Mouse (Mus musculus): ENCODE results near the gene Lrig1. TPM values are rescaled to one million over a fixed set of nuclear protein-coding genes. Genes with fewer than 3 reads are reported as not detected.

Gene Lrig1
- polyA plus RNA-seq, 1 experiment, result 12.1 TPM

- TF ChIP-seq CTCF (conservative IDR thresholded peaks at IDR 0.05; ENCODE audit: insufficient read depth, insufficient read length, low read depth, low read length) (no peak), POLR2A (IDR thresholded peaks at IDR 0.05; ENCODE audit: low read depth, low read length) (no peak)
- H3K4me3 ChIP-seq (ENCODE audit: insufficient read depth, low read depth, low read length), result 0 out of 2 replicates have a peak overlapping the region, but pooled peaks have one; percentile 2
- H3K27me3 ChIP-seq (replicated peaks; ENCODE audit: control insufficient read depth, insufficient read depth, low read length), result no peaks in the 10 kb centered on the region
- H3K27ac ChIP-seq (ENCODE audit: insufficient read depth, low read depth, low read length), result no peak overlapping the region
- H3K4me1 ChIP-seq (ENCODE audit: control insufficient read depth, insufficient read depth, low read length), result peaks cover 21% of the 10 kb centered on the region; the same call in 1 of the 2 replicates
- WGBS, result 27% methylated on average over 6 of the region's 6 CpGs
- no peak for DNase-seq
- no peaks in the 10 kb centered on the region for H3K36me3 ChIP-seq (ENCODE audit: control insufficient read depth, insufficient read depth, low read length)
Observed at GRCm38 (mm10) chr6:94658136-94658480, 41.9 kb downstream of the Lrig1 start.

- Histone ChIP-seq H3K4me3 (ENCODE audit: insufficient read depth, low read depth, low read length) (0 out of 2 replicates have a peak overlapping the region, but pooled peaks have one; percentile 2), H3K27me3 (replicated peaks; ENCODE audit: control insufficient read depth, insufficient read depth, low read length) (no peaks in the 10 kb centered on the region), H3K27ac (ENCODE audit: insufficient read depth, low read depth, low read length) (no peak overlapping the region), H3K36me3 (ENCODE audit: control insufficient read depth, insufficient read depth, low read length) (no peaks in the 10 kb centered on the region), H3K4me1 (ENCODE audit: control insufficient read depth, insufficient read depth, low read length) (peaks cover 22% of the 10 kb centered on the region; the same call in 1 of the 2 replicates)
- no peak for DNase-seq
- TF ChIP-seq CTCF (conservative IDR thresholded peaks at IDR 0.05; ENCODE audit: insufficient read depth, insufficient read length, low read depth, low read length) (no peak), POLR2A (IDR thresholded peaks at IDR 0.05; ENCODE audit: low read depth, low read length) (no peak)
- WGBS, result 60% methylated on average over 12 of the region's 12 CpGs
Observed at GRCm38 (mm10) chr6:94657204-94658135, 42.5 kb downstream of the Lrig1 start.

DNA sequence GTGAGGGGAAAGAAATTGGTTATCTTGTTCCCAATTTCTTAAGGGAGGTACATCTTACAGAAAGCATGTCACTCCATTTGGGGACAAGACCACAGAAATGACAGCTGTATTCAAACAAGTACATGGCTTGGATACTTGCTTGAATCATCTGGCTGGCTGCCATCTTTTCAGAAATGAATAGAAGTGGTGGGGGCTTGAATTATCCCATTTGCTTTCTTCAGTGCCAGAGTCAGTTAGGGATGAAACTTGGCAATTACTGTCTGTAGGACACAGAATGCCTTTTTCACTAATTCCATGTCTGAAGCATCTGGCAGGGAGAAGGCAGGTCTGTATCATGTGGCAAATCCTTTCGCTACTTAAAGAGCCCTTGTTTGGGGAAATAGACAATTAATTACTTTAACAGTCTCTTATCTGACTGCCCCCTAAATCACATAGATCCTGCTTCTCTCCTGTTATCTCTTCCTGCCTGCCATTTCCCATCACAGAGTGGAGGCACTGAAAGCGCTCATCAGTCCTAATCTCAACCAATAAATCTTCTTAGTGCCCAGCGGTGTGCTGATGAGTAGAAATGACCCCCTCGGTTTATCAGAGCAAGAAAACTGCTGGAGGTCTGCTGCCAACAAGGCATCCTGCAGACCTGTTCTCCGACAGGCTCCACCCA lies 44.0 kb downstream of the Lrig1 start:
- no peak for DNase-seq
- H3K27me3 ChIP-seq (replicated peaks; ENCODE audit: control insufficient read depth, insufficient read depth, low read length), result no peaks in the 10 kb centered on the region
- no peak overlapping the region for H3K4me3 ChIP-seq (ENCODE audit: insufficient read depth, low read depth, low read length)
- no peaks in the 10 kb centered on the region for H3K36me3 ChIP-seq (ENCODE audit: control insufficient read depth, insufficient read depth, low read length)
- no peak overlapping the region for H3K27ac ChIP-seq (ENCODE audit: insufficient read depth, low read depth, low read length)
- WGBS, result 67% methylated on average over 5 of the region's 5 CpGs
- H3K4me1 ChIP-seq (ENCODE audit: control insufficient read depth, insufficient read depth, low read length), result peaks cover 22% of the 10 kb centered on the region; the same call in 1 of the 2 replicates
- TF ChIP-seq POLR2A (IDR thresholded peaks at IDR 0.05; ENCODE audit: low read depth, low read length), result no peak
- no peak for TF ChIP-seq CTCF (conservative IDR thresholded peaks at IDR 0.05; ENCODE audit: insufficient read depth, insufficient read length, low read depth, low read length)

DNA sequence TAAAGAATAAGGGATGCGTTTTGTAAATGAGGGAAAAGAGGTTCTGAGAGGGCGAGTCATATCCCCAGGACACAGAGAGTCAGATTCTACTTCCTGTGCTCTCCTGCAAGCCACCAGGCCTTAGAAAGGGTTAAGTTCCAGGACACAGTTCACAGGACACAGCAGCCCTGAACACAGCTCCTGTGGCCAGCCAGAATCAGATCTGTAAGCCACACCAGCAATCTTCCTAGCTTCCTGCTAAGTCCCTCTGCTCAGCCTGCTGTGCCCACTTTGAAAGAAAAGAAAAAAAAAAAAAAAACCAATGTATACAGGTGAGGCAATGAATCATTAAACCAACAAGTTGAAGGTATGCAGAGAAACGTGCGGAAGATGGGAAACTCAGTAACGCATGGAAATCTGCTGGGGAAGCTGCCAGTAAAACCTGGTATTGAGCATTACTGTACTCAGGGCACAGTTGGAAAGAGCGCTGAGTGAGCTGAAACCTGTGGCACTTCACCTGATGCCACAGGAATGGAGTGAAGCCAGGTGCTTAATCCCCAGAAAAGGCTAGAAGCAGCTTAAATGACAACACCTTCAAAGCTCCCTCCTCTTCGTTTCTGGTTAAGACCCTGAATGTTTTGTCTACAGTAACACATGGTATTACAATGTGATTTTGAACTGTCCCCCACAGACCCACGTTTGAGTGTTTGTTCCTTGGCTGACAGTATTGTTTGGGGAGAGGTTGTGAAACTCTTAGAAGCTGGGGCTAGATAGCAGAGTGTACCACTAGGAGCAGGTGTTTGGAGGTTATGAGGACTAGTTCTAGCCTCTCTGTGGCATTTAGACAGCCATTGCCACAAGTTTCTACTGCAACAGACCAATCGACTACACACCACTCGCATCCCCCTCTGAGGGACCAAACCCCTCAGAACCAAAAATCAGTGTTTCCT lies 46.3 kb downstream of the Lrig1 start:
- H3K27me3 ChIP-seq (replicated peaks; ENCODE audit: control insufficient read depth, insufficient read depth, low read length), result no peaks in the 10 kb centered on the region
- no peaks in the 10 kb centered on the region for H3K36me3 ChIP-seq (ENCODE audit: control insufficient read depth, insufficient read depth, low read length)
- H3K4me1 ChIP-seq (ENCODE audit: control insufficient read depth, insufficient read depth, low read length), result peaks cover 34% of the 10 kb centered on the region
- WGBS, result 54% methylated on average over 10 of the region's 10 CpGs
- no peak overlapping the region for H3K4me3 ChIP-seq (ENCODE audit: insufficient read depth, low read depth, low read length)
- TF ChIP-seq POLR2A (IDR thresholded peaks at IDR 0.05; ENCODE audit: low read depth, low read length), result no peak
- no peak for TF ChIP-seq CTCF (conservative IDR thresholded peaks at IDR 0.05; ENCODE audit: insufficient read depth, insufficient read length, low read depth, low read length)
- peak; percentile 40 for DNase-seq
- no peak overlapping the region for H3K27ac ChIP-seq (ENCODE audit: insufficient read depth, low read depth, low read length)

GRCm38 (mm10) chr6:94652659-94653213 lies 47.2 kb downstream of the Lrig1 start:
- Histone ChIP-seq H3K4me3 (ENCODE audit: insufficient read depth, low read depth, low read length) (no peak overlapping the region), H3K27ac (ENCODE audit: insufficient read depth, low read depth, low read length) (no peak overlapping the region), H3K4me1 (ENCODE audit: control insufficient read depth, insufficient read depth, low read length) (peaks cover 30% of the 10 kb centered on the region), H3K27me3 (replicated peaks; ENCODE audit: control insufficient read depth, insufficient read depth, low read length) (no peaks in the 10 kb centered on the region), H3K36me3 (ENCODE audit: control insufficient read depth, insufficient read depth, low read length) (no peaks in the 10 kb centered on the region)
- no peak for DNase-seq
- 80% methylated on average over 6 of the region's 6 CpGs for WGBS
- TF ChIP-seq CTCF (conservative IDR thresholded peaks at IDR 0.05; ENCODE audit: insufficient read depth, insufficient read length, low read depth, low read length) (no peak), POLR2A (IDR thresholded peaks at IDR 0.05; ENCODE audit: low read depth, low read length) (no peak)

GRCm38 (mm10) chr6:94651541-94651940 lies 48.4 kb downstream of the Lrig1 start:
- H3K27me3 ChIP-seq (replicated peaks; ENCODE audit: control insufficient read depth, insufficient read depth, low read length), result no peaks in the 10 kb centered on the region
- 82% methylated on average over 17 of the region's 17 CpGs for WGBS
- DNase-seq, result no peak
- H3K4me1 ChIP-seq (ENCODE audit: control insufficient read depth, insufficient read depth, low read length), result peaks cover 39% of the 10 kb centered on the region
- H3K4me3 ChIP-seq (ENCODE audit: insufficient read depth, low read depth, low read length), result no peak overlapping the region
- H3K27ac ChIP-seq (ENCODE audit: insufficient read depth, low read depth, low read length), result no peak overlapping the region
- no peaks in the 10 kb centered on the region for H3K36me3 ChIP-seq (ENCODE audit: control insufficient read depth, insufficient read depth, low read length)
- TF ChIP-seq POLR2A (IDR thresholded peaks at IDR 0.05; ENCODE audit: low read depth, low read length) (no peak), CTCF (conservative IDR thresholded peaks at IDR 0.05; ENCODE audit: insufficient read depth, insufficient read length, low read depth, low read length) (no peak)

Measured in kidney, adult 2 months (tissue).